Mouse (Mus musculus): ENCODE data around the gene Zcwpw1. TPM values are rescaled to one million over a fixed set of nuclear protein-coding genes. Genes with fewer than 3 reads are reported as not detected.

The Zcwpw1 gene
- polyA plus RNA-seq, 1 experiment from 2014 or later = 2.7 TPM

GRCm38 (mm10) chr5:137788946-137789531 lies 1.4 kb downstream of the Zcwpw1 start:
- H3K4me3 ChIP-seq (ENCODE audit: low read depth, low read length) = no peak overlapping the region
- H3K27me3 ChIP-seq (ENCODE audit: control insufficient read depth, insufficient read depth, low read length) = no peaks in the 10 kb centered on the region
- no peak overlapping the region for H3K27ac ChIP-seq (replicated peaks)
- TF ChIP-seq CTCF (IDR thresholded peaks at IDR 0.05; ENCODE audit: low read depth) (0 out of 2 replicates have a peak, but pooled peaks have one; percentile 8), EP300 (optimal IDR thresholded peaks at IDR 0.05) (no peak)
- 98% methylated on average over 2 of the region's 2 CpGs for WGBS
- ATAC-seq (ENCODE audit: low FRiP score, low TSS enrichment) = no peak
- no peaks in the 10 kb centered on the region; the same call in 1 of the 2 replicates for H3K36me3 ChIP-seq (ENCODE audit: control insufficient read depth, insufficient read depth, low read length)
- H3K9ac ChIP-seq (ENCODE audit: low read length) = no peak overlapping the region
- H3K4me2 ChIP-seq (replicated peaks; ENCODE audit: low read depth) = no peak overlapping the region
- no peak for DNase-seq (ENCODE audit: low spot score)
- no peaks in the 10 kb centered on the region for H3K9me3 ChIP-seq (ENCODE audit: control insufficient read depth, low read length)
- H3K4me1 ChIP-seq (replicated peaks; ENCODE audit: control insufficient read depth, insufficient read depth) = peaks cover 8% of the 10 kb centered on the region; the same call in 1 of the 2 replicates

GRCm38 (mm10) chr5:137791553-137791952 lies 4.0 kb downstream of the Zcwpw1 start:
- Histone ChIP-seq H3K4me2 (replicated peaks; ENCODE audit: low read depth) (no peak overlapping the region), H3K36me3 (ENCODE audit: control insufficient read depth, insufficient read depth, low read length) (no peaks in the 10 kb centered on the region), H3K9me3 (ENCODE audit: control insufficient read depth, low read length) (no peaks in the 10 kb centered on the region), H3K4me3 (ENCODE audit: low read depth, low read length) (no peak overlapping the region), H3K27me3 (ENCODE audit: control insufficient read depth, insufficient read depth, low read length) (no peaks in the 10 kb centered on the region), H3K9ac (ENCODE audit: low read length) (no peak overlapping the region), H3K4me1 (replicated peaks; ENCODE audit: control insufficient read depth, insufficient read depth) (no peaks in the 10 kb centered on the region), H3K27ac (replicated peaks) (no peak overlapping the region)
- DNase-seq (ENCODE audit: low spot score) (no peak), ATAC-seq (ENCODE audit: low FRiP score, low TSS enrichment) (no peak)
- TF ChIP-seq CTCF (IDR thresholded peaks at IDR 0.05; ENCODE audit: low read depth) (peak; percentile 61), EP300 (optimal IDR thresholded peaks at IDR 0.05) (no peak)

- Histone ChIP-seq H3K27ac (replicated peaks) (no peak overlapping the region), H3K4me1 (replicated peaks; ENCODE audit: control insufficient read depth, insufficient read depth) (no peaks in the 10 kb centered on the region), H3K9me3 (ENCODE audit: control insufficient read depth, low read length) (no peaks in the 10 kb centered on the region), H3K27me3 (ENCODE audit: control insufficient read depth, insufficient read depth, low read length) (no peaks in the 10 kb centered on the region), H3K4me3 (ENCODE audit: low read depth, low read length) (no peak overlapping the region), H3K4me2 (replicated peaks; ENCODE audit: low read depth) (no peak overlapping the region), H3K9ac (ENCODE audit: low read length) (no peak overlapping the region), H3K36me3 (ENCODE audit: control insufficient read depth, insufficient read depth, low read length) (no peaks in the 10 kb centered on the region)
- DNase-seq (ENCODE audit: low spot score) = no peak
- ATAC-seq (ENCODE audit: low FRiP score, low TSS enrichment) = no peak
- TF ChIP-seq CTCF (IDR thresholded peaks at IDR 0.05; ENCODE audit: low read depth) (no peak), EP300 (optimal IDR thresholded peaks at IDR 0.05) (no peak)
- 65% methylated on average over 3 of the region's 3 CpGs for WGBS
Observed at GRCm38 (mm10) chr5:137796606-137797005, 9.0 kb downstream of the Zcwpw1 start.

GRCm38 (mm10) chr5:137800917-137801316 lies 13.3 kb downstream of the Zcwpw1 start:
- ATAC-seq (ENCODE audit: low FRiP score, low TSS enrichment) = no peak
- 82% methylated on average over 3 of the region's 3 CpGs for WGBS
- no peak for TF ChIP-seq CTCF (IDR thresholded peaks at IDR 0.05; ENCODE audit: low read depth)
- no peak for TF ChIP-seq EP300 (optimal IDR thresholded peaks at IDR 0.05)

GRCm38 (mm10) chr5:137806158-137806557 lies 18.6 kb downstream of the Zcwpw1 start:
- no peak overlapping the region for H3K4me3 ChIP-seq (ENCODE audit: low read depth, low read length)
- no peak overlapping the region for H3K4me2 ChIP-seq (replicated peaks; ENCODE audit: low read depth)
- no peak overlapping the region for H3K27ac ChIP-seq (replicated peaks)
- H3K9me3 ChIP-seq (ENCODE audit: control insufficient read depth, low read length) = no peaks in the 10 kb centered on the region
- H3K9ac ChIP-seq (ENCODE audit: low read length) = no peak overlapping the region
- no peak for DNase-seq (ENCODE audit: low spot score)
- no peaks in the 10 kb centered on the region for H3K27me3 ChIP-seq (ENCODE audit: control insufficient read depth, insufficient read depth, low read length)
- H3K36me3 ChIP-seq (ENCODE audit: control insufficient read depth, insufficient read depth, low read length) = no peaks in the 10 kb centered on the region
- ATAC-seq (ENCODE audit: low FRiP score, low TSS enrichment) = no peak
- TF ChIP-seq EP300 (optimal IDR thresholded peaks at IDR 0.05) = no peak
- no peak for TF ChIP-seq CTCF (IDR thresholded peaks at IDR 0.05; ENCODE audit: low read depth)
- WGBS = 87% methylated on average over 1 of the region's 1 CpGs
- no peaks in the 10 kb centered on the region for H3K4me1 ChIP-seq (replicated peaks; ENCODE audit: control insufficient read depth, insufficient read depth)

More at GRCm38 (mm10) chr5:137800917-137801316, 13.3 kb downstream of the Zcwpw1 start:
- no peak for DNase-seq (ENCODE audit: low spot score)
- no peaks in the 10 kb centered on the region for H3K27me3 ChIP-seq (ENCODE audit: control insufficient read depth, insufficient read depth, low read length)
- no peak overlapping the region for H3K27ac ChIP-seq (replicated peaks)
- H3K4me2 ChIP-seq (replicated peaks; ENCODE audit: low read depth) = no peak overlapping the region
- H3K9me3 ChIP-seq (ENCODE audit: control insufficient read depth, low read length) = no peaks in the 10 kb centered on the region
- H3K4me1 ChIP-seq (replicated peaks; ENCODE audit: control insufficient read depth, insufficient read depth) = no peaks in the 10 kb centered on the region
- no peak overlapping the region for H3K9ac ChIP-seq (ENCODE audit: low read length)
- no peaks in the 10 kb centered on the region for H3K36me3 ChIP-seq (ENCODE audit: control insufficient read depth, insufficient read depth, low read length)
- no peak overlapping the region for H3K4me3 ChIP-seq (ENCODE audit: low read depth, low read length)

GRCm38 (mm10) chr5:137808316-137808715 lies 20.7 kb downstream of the Zcwpw1 start:
- no peak overlapping the region for H3K4me2 ChIP-seq (replicated peaks; ENCODE audit: low read depth)
- no peak overlapping the region for H3K27ac ChIP-seq (replicated peaks)
- H3K36me3 ChIP-seq (ENCODE audit: control insufficient read depth, insufficient read depth, low read length) = no peaks in the 10 kb centered on the region
- ATAC-seq (ENCODE audit: low FRiP score, low TSS enrichment) = no peak
- H3K4me1 ChIP-seq (replicated peaks; ENCODE audit: control insufficient read depth, insufficient read depth) = no peaks in the 10 kb centered on the region
- TF ChIP-seq CTCF (IDR thresholded peaks at IDR 0.05; ENCODE audit: low read depth) = no peak
- TF ChIP-seq EP300 (optimal IDR thresholded peaks at IDR 0.05) = no peak
- H3K9ac ChIP-seq (ENCODE audit: low read length) = no peak overlapping the region
- no peaks in the 10 kb centered on the region for H3K27me3 ChIP-seq (ENCODE audit: control insufficient read depth, insufficient read depth, low read length)
- H3K9me3 ChIP-seq (ENCODE audit: control insufficient read depth, low read length) = no peaks in the 10 kb centered on the region
- H3K4me3 ChIP-seq (ENCODE audit: low read depth, low read length) = no peak overlapping the region
- 93% methylated on average over 5 of the region's 5 CpGs for WGBS
- DNase-seq (ENCODE audit: low spot score) = no peak
